Mouse (Mus musculus): Measurements from ENCODE around the gene Optc. TPM values are rescaled to one million over a fixed set of nuclear protein-coding genes. Genes with fewer than 3 reads are reported as not detected.

The Optc gene
- polyA plus RNA-seq (2015; fragmentation: Nextera tagmentation; extraction: Ambion mirVana) = 10.6 and 12.0 TPM in 2 replicates

GRCm38 (mm10) chr1:133907949-133908658 lies at the start of gene Optc:
Gene Optc, minus strand, starts transcription at chr1:133907999.

DNA sequence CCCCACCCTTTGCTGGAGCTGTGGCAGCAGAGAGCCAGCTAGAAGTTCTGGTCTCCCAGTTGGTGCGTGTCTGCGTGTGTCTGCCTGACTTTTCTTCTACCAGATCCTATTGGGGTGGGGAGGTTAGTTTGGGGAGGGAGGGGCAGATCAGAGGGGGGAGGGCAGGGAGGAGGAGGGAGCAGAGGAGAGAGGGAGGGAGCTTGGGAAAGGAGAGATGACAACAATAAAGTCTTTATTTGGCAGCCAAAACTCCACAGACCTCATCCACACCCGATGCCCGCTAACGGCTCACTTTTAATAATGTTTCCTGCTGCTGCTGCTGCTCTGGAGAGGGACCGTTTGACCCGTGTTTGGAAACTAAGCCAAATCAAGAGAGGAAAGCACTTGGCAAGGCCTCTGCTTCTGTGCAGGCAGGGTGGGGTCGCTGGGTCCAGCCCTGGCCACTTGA lies 13.5 kb upstream of the Optc start, which contains the start of gene Prelp:
Gene Prelp, minus strand, starts transcription at position 111 of the 448 bp plus-strand sequence.

Other genes with a start within 250 kb of the Optc start
- gene Zbed6, start 247.1 kb downstream of the Optc start, polyA plus RNA-seq (2015; fragmentation: Nextera tagmentation; extraction: Ambion mirVana) = not detected in 2 replicates
- 3.9 and 5.1 TPM in 2 replicates for gene Gm38394, start 246.7 kb downstream of the Optc start, polyA plus RNA-seq (2015; fragmentation: Nextera tagmentation; extraction: Ambion mirVana)
- gene Lax1, start 217.9 kb downstream of the Optc start, polyA plus RNA-seq (2015; fragmentation: Nextera tagmentation; extraction: Ambion mirVana) = 0.73 and 0.76 TPM in 2 replicates
- 59.8 and 87.1 TPM in 2 replicates for gene Atp2b4, start 107.0 kb downstream of the Optc start, polyA plus RNA-seq (2015; fragmentation: Nextera tagmentation; extraction: Ambion mirVana)
- 20.9 and 27.2 TPM in 2 replicates for gene Prelp, start 13.4 kb upstream of the Optc start, polyA plus RNA-seq (2015; fragmentation: Nextera tagmentation; extraction: Ambion mirVana)
- gene Fmod, start 129.3 kb upstream of the Optc start, polyA plus RNA-seq (2015; fragmentation: Nextera tagmentation; extraction: Ambion mirVana) = 29.3 and 34.3 TPM in 2 replicates
- gene Btg2, start 171.1 kb upstream of the Optc start, polyA plus RNA-seq (2015; fragmentation: Nextera tagmentation; extraction: Ambion mirVana) = 38.3 and 43.0 TPM in 2 replicates
- 0.15 TPM in 1 of 2 replicates, not detected in the other for gene Chit1, start 203.2 kb upstream of the Optc start, polyA plus RNA-seq (2015; fragmentation: Nextera tagmentation; extraction: Ambion mirVana)

All from urinary bladder, postnatal 0 days (tissue).